Mouse (Mus musculus): ENCODE data around the gene Map3k11. TPM values are rescaled to one million over a fixed set of nuclear protein-coding genes. Genes with fewer than 3 reads are reported as not detected.
"Not testable (repeated sequence)": the region's sequence is repeated elsewhere in the genome, so short reads cannot be mapped to it uniquely, and the experiment has no call there.

The Map3k11 gene
- polyA plus RNA-seq, 1 experiment from 2014 or later, result 18.2 TPM

GRCm38 (mm10) chr19:5684985-5685384 lies 3.6 kb upstream of the Map3k11 start:
- ATAC-seq (ENCODE audit: low FRiP score, low read depth), result no peak
- H3K9me3 ChIP-seq, result no peaks in the 10 kb centered on the region
- H3K9ac ChIP-seq, result no peak overlapping the region
- no peak overlapping the region for H3K4me2 ChIP-seq (replicated peaks)
- H3K4me1 ChIP-seq, result peaks cover 12% of the 10 kb centered on the region
- H3K27ac ChIP-seq, result no peak overlapping the region
- no peaks in the 10 kb centered on the region for H3K27me3 ChIP-seq
- H3K4me3 ChIP-seq, result no peak overlapping the region
- H3K36me3 ChIP-seq, result peaks cover 66% of the 10 kb centered on the region
- WGBS, result 92% methylated on average over 13 of the region's 13 CpGs

GRCm38 (mm10) chr19:5685431-5685830 lies 3.1 kb upstream of the Map3k11 start:
- H3K27ac ChIP-seq, result no peak overlapping the region
- no peaks in the 10 kb centered on the region for H3K9me3 ChIP-seq
- ATAC-seq (ENCODE audit: low FRiP score, low read depth), result no peak
- H3K4me3 ChIP-seq, result no peak overlapping the region
- peaks cover 16% of the 10 kb centered on the region for H3K4me1 ChIP-seq
- H3K9ac ChIP-seq, result no peak overlapping the region
- peaks cover 62% of the 10 kb centered on the region for H3K36me3 ChIP-seq
- WGBS, result 94% methylated on average over 19 of the region's 19 CpGs
- no peaks in the 10 kb centered on the region for H3K27me3 ChIP-seq
- H3K4me2 ChIP-seq (replicated peaks), result no peak overlapping the region

- Histone ChIP-seq H3K9ac (no peak overlapping the region), H3K9me3 (no peaks in the 10 kb centered on the region), H3K4me2 (replicated peaks) (no peak overlapping the region), H3K27ac (no peak overlapping the region), H3K4me1 (peaks cover 20% of the 10 kb centered on the region), H3K4me3 (no peak overlapping the region), H3K36me3 (peaks cover 60% of the 10 kb centered on the region), H3K27me3 (no peaks in the 10 kb centered on the region)
- ATAC-seq (ENCODE audit: low FRiP score, low read depth), result no peak
- WGBS, result 93% methylated on average over 11 of the region's 11 CpGs
Measured at GRCm38 (mm10) chr19:5685861-5686260, 2.7 kb upstream of the Map3k11 start.

- H3K4me1 ChIP-seq, result peaks cover 26% of the 10 kb centered on the region
- no peak overlapping the region for H3K4me2 ChIP-seq (replicated peaks)
- peaks cover 60% of the 10 kb centered on the region for H3K36me3 ChIP-seq
- no peak for ATAC-seq (ENCODE audit: low FRiP score, low read depth)
- H3K27me3 ChIP-seq, result no peaks in the 10 kb centered on the region
- H3K4me3 ChIP-seq, result no peak overlapping the region
- H3K27ac ChIP-seq, result no peak overlapping the region
- H3K9me3 ChIP-seq, result no peaks in the 10 kb centered on the region
- WGBS, result 90% methylated on average over 13 of the region's 13 CpGs
- H3K9ac ChIP-seq, result 0 out of 2 replicates have a peak overlapping the region, but pooled peaks have one; percentile 31
Measured at GRCm38 (mm10) chr19:5686437-5686836, 2.1 kb upstream of the Map3k11 start.

GRCm38 (mm10) chr19:5686954-5687353 lies 1.6 kb upstream of the Map3k11 start:
- H3K4me1 ChIP-seq, result peaks cover 31% of the 10 kb centered on the region
- H3K27me3 ChIP-seq; ATAC-seq (ENCODE audit: low FRiP score, low read depth); H3K27ac ChIP-seq; H3K9me3 ChIP-seq: not testable (repeated sequence)
- 89% methylated on average over 12 of the region's 12 CpGs for WGBS
- H3K4me3 ChIP-seq, result peak overlapping the region; percentile 72
- peak overlapping the region; percentile 99 for H3K4me2 ChIP-seq (replicated peaks)
- peak overlapping the region; percentile 91 for H3K9ac ChIP-seq
- peaks cover 60% of the 10 kb centered on the region for H3K36me3 ChIP-seq

GRCm38 (mm10) chr19:5687738-5688137 lies 804 bp upstream of the Map3k11 start:
- peaks cover 59% of the 10 kb centered on the region for H3K36me3 ChIP-seq
- ATAC-seq (ENCODE audit: low FRiP score, low read depth), result no peak

GRCm38 (mm10) chr19:5689088-5689428 lies 516 bp downstream of the Map3k11 start:
- Histone ChIP-seq H3K9me3 (no peaks in the 10 kb centered on the region), H3K36me3 (peaks cover 59% of the 10 kb centered on the region), H3K27me3 (no peaks in the 10 kb centered on the region), H3K4me1 (peaks cover 52% of the 10 kb centered on the region), H3K4me3 (peak overlapping the region; percentile 72), H3K9ac (peak overlapping the region; percentile 95), H3K4me2 (replicated peaks) (peak overlapping the region; percentile 99), H3K27ac (peak overlapping the region; percentile 95)
- ATAC-seq (ENCODE audit: low FRiP score, low read depth), result no peak
- WGBS, result 1% methylated on average over 7 of the region's 7 CpGs

More at GRCm38 (mm10) chr19:5687738-5688137, 804 bp upstream of the Map3k11 start:
- Histone ChIP-seq H3K4me2 (replicated peaks) (peak overlapping the region; percentile 99), H3K27me3 (no peaks in the 10 kb centered on the region), H3K4me3 (peak overlapping the region; percentile 72), H3K9ac (peak overlapping the region; percentile 91), H3K27ac (peak overlapping the region; percentile 90), H3K4me1 (peaks cover 39% of the 10 kb centered on the region), H3K9me3 (no peaks in the 10 kb centered on the region)
- WGBS, result 16% methylated on average over 9 of the region's 9 CpGs

GRCm38 (mm10) chr19:5689565-5690342 lies 1.2 kb downstream of the Map3k11 start:
- ATAC-seq (ENCODE audit: low FRiP score, low read depth), result peak; percentile 41
- H3K4me3 ChIP-seq, result peak overlapping the region; percentile 72
- H3K36me3 ChIP-seq, result peaks cover 58% of the 10 kb centered on the region
- no peaks in the 10 kb centered on the region for H3K27me3 ChIP-seq
- peak overlapping the region; percentile 99 for H3K4me2 ChIP-seq (replicated peaks)
- peaks cover 53% of the 10 kb centered on the region for H3K4me1 ChIP-seq
- peak overlapping the region; percentile 95 for H3K27ac ChIP-seq
- H3K9ac ChIP-seq, result peak overlapping the region; percentile 95
- 10% methylated on average over 40 of the region's 42 CpGs for WGBS
- H3K9me3 ChIP-seq, result no peaks in the 10 kb centered on the region

- Histone ChIP-seq H3K4me3 (peak overlapping the region; percentile 72), H3K36me3 (peaks cover 58% of the 10 kb centered on the region), H3K27ac (peak overlapping the region; percentile 95; the same call in 1 of the 2 replicates), H3K27me3 (no peaks in the 10 kb centered on the region), H3K4me1 (peaks cover 53% of the 10 kb centered on the region), H3K4me2 (replicated peaks) (peak overlapping the region; percentile 99), H3K9me3 (no peaks in the 10 kb centered on the region), H3K9ac (peak overlapping the region; percentile 95)
- ATAC-seq (ENCODE audit: low FRiP score, low read depth), result no peak
- WGBS, result 69% methylated on average over 15 of the region's 15 CpGs
Measured at GRCm38 (mm10) chr19:5690343-5690735, 1.8 kb downstream of the Map3k11 start.

- WGBS, result 89% methylated on average over 5 of the region's 5 CpGs
- peaks cover 60% of the 10 kb centered on the region for H3K4me1 ChIP-seq
- peaks cover 58% of the 10 kb centered on the region for H3K36me3 ChIP-seq
- peak overlapping the region; percentile 95; the same call in 1 of the 2 replicates for H3K27ac ChIP-seq
- ATAC-seq (ENCODE audit: low FRiP score, low read depth), result no peak
- no peaks in the 10 kb centered on the region for H3K27me3 ChIP-seq
- H3K9ac ChIP-seq, result peak overlapping the region; percentile 95
- H3K4me3 ChIP-seq, result peak overlapping the region; percentile 72
- H3K4me2 ChIP-seq (replicated peaks), result peak overlapping the region; percentile 99
- H3K9me3 ChIP-seq, result no peaks in the 10 kb centered on the region
Measured at GRCm38 (mm10) chr19:5691601-5692000, 3.1 kb downstream of the Map3k11 start.

GRCm38 (mm10) chr19:5692086-5692912 lies 3.8 kb downstream of the Map3k11 start:
- H3K36me3 ChIP-seq, result peaks cover 65% of the 10 kb centered on the region
- H3K4me3 ChIP-seq, result peak overlapping the region; percentile 72
- no peaks in the 10 kb centered on the region for H3K9me3 ChIP-seq
- H3K4me1 ChIP-seq, result peaks cover 56% of the 10 kb centered on the region
- ATAC-seq (ENCODE audit: low FRiP score, low read depth), result no peak
- peak overlapping the region; percentile 95 for H3K9ac ChIP-seq
- peak overlapping the region; percentile 99 for H3K4me2 ChIP-seq (replicated peaks)
- H3K27me3 ChIP-seq, result no peaks in the 10 kb centered on the region
- 64% methylated on average over 10 of the region's 10 CpGs for WGBS
- H3K27ac ChIP-seq, result peak overlapping the region; percentile 95

GRCm38 (mm10) chr19:5692913-5693396 lies 4.4 kb downstream of the Map3k11 start:
- Histone ChIP-seq H3K27ac (no peak overlapping the region), H3K9ac (peak overlapping the region; percentile 95), H3K27me3 (no peaks in the 10 kb centered on the region), H3K4me3 (peak overlapping the region; percentile 72), H3K36me3 (peaks cover 72% of the 10 kb centered on the region), H3K9me3 (no peaks in the 10 kb centered on the region), H3K4me1 (peaks cover 50% of the 10 kb centered on the region), H3K4me2 (replicated peaks) (peak overlapping the region; percentile 99)
- ATAC-seq (ENCODE audit: low FRiP score, low read depth), result no peak
- WGBS, result 80% methylated on average over 10 of the region's 10 CpGs

Data from limb, embryonic 13.5 days (tissue).